In genomic region chr11:6275094-6275484, GRCm38 (mm10) we compare ENCODE assay signal across 7 mouse cellular contexts. TPM values are rescaled to one million over a fixed set of nuclear protein-coding genes. Genes with fewer than 3 reads are reported as not detected.
DNase-seq lines count a peak whose midpoint lies in the region; ATAC-seq and TF ChIP-seq lines count a peak whose summit lies in the region.

No protein-coding gene starts in this region.

- H3K36me3 ChIP-seq in lung, embryonic 14.5 days (ENCODE audit: insufficient read depth): peaks cover 25% of the 10 kb centered on the region
- peaks cover 33% of the 10 kb centered on the region for H3K36me3 ChIP-seq in forebrain, embryonic 10.5 days (replicated peaks)
- peaks cover 2% of the 10 kb centered on the region for H3K36me3 ChIP-seq in limb, embryonic 11.5 days (ENCODE audit: control insufficient read depth, insufficient read depth, low read length)

- peak overlapping the region; percentile 46; the same call in 1 of the 2 replicates for H3K27ac ChIP-seq in lung, embryonic 14.5 days (ENCODE audit: low read depth)
- H3K27ac ChIP-seq in forebrain, embryonic 10.5 days: peak overlapping the region; percentile 93
- peak overlapping the region; percentile 9; the same call in 1 of the 2 replicates for H3K27ac ChIP-seq in limb, embryonic 11.5 days (replicated peaks; ENCODE audit: low read depth, low read length)
- H3K27ac ChIP-seq in olfactory bulb, adult 2 months (ENCODE audit: insufficient read depth, low read depth, low read length): peak overlapping the region; percentile 68

- peak overlapping the region; percentile 81 for H3K9ac ChIP-seq in lung, embryonic 14.5 days
- H3K9ac ChIP-seq in limb, embryonic 11.5 days (ENCODE audit: low read length): 0 out of 2 replicates have a peak overlapping the region, but pooled peaks have one; percentile 17

- no peak for TF ChIP-seq CTCF in lung, embryonic 14.5 days (IDR thresholded peaks at IDR 0.05; ENCODE audit: low read depth)
- no peak for TF ChIP-seq CTCF in olfactory bulb, adult 2 months (IDR thresholded peaks at IDR 0.05; ENCODE audit: insufficient read depth, low read depth, low read length)

- H3K4me3 ChIP-seq in lung, embryonic 14.5 days (ENCODE audit: low read depth, low read length): peak overlapping the region; percentile 87
- peak overlapping the region; percentile 98 for H3K4me3 ChIP-seq in forebrain, embryonic 10.5 days
- no peak overlapping the region for H3K4me3 ChIP-seq in limb, embryonic 11.5 days (ENCODE audit: low read depth, low read length)
- peak overlapping the region; percentile 84 for H3K4me3 ChIP-seq in olfactory bulb, adult 2 months (ENCODE audit: insufficient read depth, low read depth, low read length)

- peak overlapping the region; percentile 87 for H3K4me2 ChIP-seq in lung, embryonic 14.5 days
- peak overlapping the region; percentile 16; the same call in 1 of the 2 replicates for H3K4me2 ChIP-seq in limb, embryonic 11.5 days (ENCODE audit: low read depth, severe bottlenecking)

- no peaks in the 10 kb centered on the region for H3K27me3 ChIP-seq in lung, embryonic 14.5 days (ENCODE audit: insufficient read depth, low read length)
- H3K27me3 ChIP-seq in forebrain, embryonic 10.5 days (ENCODE audit: poor library complexity, severe bottlenecking): no peaks in the 10 kb centered on the region
- H3K27me3 ChIP-seq in limb, embryonic 11.5 days (ENCODE audit: control insufficient read depth, insufficient read depth, low read length): no peaks in the 10 kb centered on the region

- 21% methylated on average over 7 of the region's 7 CpGs for WGBS in lung, embryonic 14.5 days
- WGBS in forebrain, embryonic 10.5 days: 24% methylated on average over 7 of the region's 7 CpGs
- WGBS in limb, embryonic 11.5 days: 25% methylated on average over 7 of the region's 7 CpGs
- 19% methylated on average over 7 of the region's 7 CpGs for WGBS in olfactory bulb, adult 2 months

- 0 out of 2 replicates have a peak, but pooled peaks cover 2% of the 10 kb centered on the region for H3K4me1 ChIP-seq in lung, embryonic 14.5 days (ENCODE audit: insufficient read depth)
- peaks cover 25% of the 10 kb centered on the region for H3K4me1 ChIP-seq in forebrain, embryonic 10.5 days
- H3K4me1 ChIP-seq in limb, embryonic 11.5 days (ENCODE audit: control insufficient read depth, insufficient read depth, low read length): peaks cover 4% of the 10 kb centered on the region; the same call in 1 of the 2 replicates
- peaks cover 5% of the 10 kb centered on the region; the same call in 1 of the 2 replicates for H3K4me1 ChIP-seq in olfactory bulb, adult 2 months (ENCODE audit: control insufficient read depth, insufficient read depth, low read length)

- intact Hi-C loops in left cerebral cortex, postnatal 14 days (cut with DNase I): no loop called here

- peak; percentile 12; the same call in 1 of the 2 replicates for ATAC-seq in lung, embryonic 14.5 days (ENCODE audit: insufficient read depth)
- ATAC-seq in limb, embryonic 11.5 days (ENCODE audit: insufficient number of reproducible peaks, low FRiP score, low TSS enrichment, low read depth): no peak

- 0 out of 2 replicates have a peak, but pooled peaks cover under 1% of the 10 kb centered on the region for H3K9me3 ChIP-seq in lung, embryonic 14.5 days (ENCODE audit: low read depth, low read length)
- H3K9me3 ChIP-seq in forebrain, embryonic 10.5 days: peaks cover under 1% of the 10 kb centered on the region; the same call in 1 of the 2 replicates
- no peaks in the 10 kb centered on the region; the same call in 1 of the 2 replicates for H3K9me3 ChIP-seq in limb, embryonic 11.5 days (ENCODE audit: control insufficient read depth, low read length)

- no peak for TF ChIP-seq POLR2A in olfactory bulb, adult 2 months (IDR thresholded peaks at IDR 0.05; ENCODE audit: insufficient read depth, low read depth, low read length)

- no peak for DNase-seq in lung, embryonic 14.5 days
- DNase-seq in lung, postnatal 25 days (ENCODE audit: low spot score): no peak
- no peak for DNase-seq in forebrain, embryonic 10.5 days (ENCODE audit: extremely low spot score, low spot score)
- no peak for DNase-seq in limb, embryonic 11.5 days (ENCODE audit: low spot score)
- no peak for DNase-seq in natural killer cell, adult 2 months (ENCODE audit: low spot score in 2 of 2)
- DNase-seq in left cerebral cortex, postnatal 14 days (ENCODE audit: low spot score in 2 of 2): no peak

RNA-seq across cellular contexts. Expression of gene Tmed4, which starts 0.4 kb away (rescaled TPM):
- 79.2 and 91.0 TPM in 2 replicates for polyA plus RNA-seq in lung, embryonic 14.5 days (2014; fragmentation: Nextera tagmentation; extraction: Ambion mirVana)
- polyA plus RNA-seq in forebrain, embryonic 10.5 days (2016; fragmentation: Nextera tagmentation; extraction: Ambion mirVana): 116 and 126 TPM in 2 replicates
- 114 TPM in 2 replicates for polyA plus RNA-seq in limb, embryonic 11.5 days (2014; fragmentation: Nextera tagmentation; extraction: Ambion mirVana)
- not detected in 2 replicates for polyA plus RNA-seq in olfactory bulb, adult 2 months (2012; ENCODE audit: insufficient read depth, insufficient read length, low replicate concordance, missing spikeins)
- total RNA-seq in left cerebral cortex, postnatal 14 days (2021): 10 to 100 TPM; 78.2 to 81.7 TPM

RNA-seq across cellular contexts. Expression of gene Ddx56, which starts 7.5 kb away (rescaled TPM):
- 102 and 106 TPM in 2 replicates for polyA plus RNA-seq in lung, embryonic 14.5 days (2014; fragmentation: Nextera tagmentation; extraction: Ambion mirVana)
- polyA plus RNA-seq in forebrain, embryonic 10.5 days (2016; fragmentation: Nextera tagmentation; extraction: Ambion mirVana): 133 and 135 TPM in 2 replicates
- polyA plus RNA-seq in limb, embryonic 11.5 days (2014; fragmentation: Nextera tagmentation; extraction: Ambion mirVana): 114 and 117 TPM in 2 replicates
- not detected in 2 replicates for polyA plus RNA-seq in olfactory bulb, adult 2 months (2012; ENCODE audit: insufficient read depth, insufficient read length, low replicate concordance, missing spikeins)
- total RNA-seq in left cerebral cortex, postnatal 14 days (2021): 10 to 100 TPM; 46.2 to 47.3 TPM

RNA-seq across cellular contexts. Expression of gene Ogdh, which starts 16.3 kb away (rescaled TPM):
- polyA plus RNA-seq in lung, embryonic 14.5 days (2014; fragmentation: Nextera tagmentation; extraction: Ambion mirVana): 105 TPM in 2 replicates
- polyA plus RNA-seq in forebrain, embryonic 10.5 days (2016; fragmentation: Nextera tagmentation; extraction: Ambion mirVana): 112 and 115 TPM in 2 replicates
- polyA plus RNA-seq in limb, embryonic 11.5 days (2014; fragmentation: Nextera tagmentation; extraction: Ambion mirVana): 91.2 and 106 TPM in 2 replicates
- polyA plus RNA-seq in olfactory bulb, adult 2 months (2012; ENCODE audit: insufficient read depth, insufficient read length, low replicate concordance, missing spikeins): 123 and 426 TPM in 2 replicates
- 100 to 1,000 TPM; 248 to 260 TPM for total RNA-seq in left cerebral cortex, postnatal 14 days (2021)

RNA-seq across cellular contexts. Expression of gene Npc1l1, which starts 45.1 kb away (rescaled TPM):
- polyA plus RNA-seq in lung, embryonic 14.5 days (2014; fragmentation: Nextera tagmentation; extraction: Ambion mirVana): 0.04 TPM in 1 of 2 replicates, not detected in the other
- not detected in 2 replicates for polyA plus RNA-seq in forebrain, embryonic 10.5 days (2016; fragmentation: Nextera tagmentation; extraction: Ambion mirVana)
- 0.07 TPM in 1 of 2 replicates, not detected in the other for polyA plus RNA-seq in limb, embryonic 11.5 days (2014; fragmentation: Nextera tagmentation; extraction: Ambion mirVana)
- polyA plus RNA-seq in olfactory bulb, adult 2 months (2012; ENCODE audit: insufficient read depth, insufficient read length, low replicate concordance, missing spikeins): not detected in 2 replicates
- 1 to 10 TPM; 1.2 TPM for total RNA-seq in left cerebral cortex, postnatal 14 days (2021)

Comparison
In these comparisons a context has a peak if more than half of its experiments do, and no peak if none do; other contexts are left out.
1. H3K27ac ChIP-seq: peak in every context shown above with its lines; median percentile 93 in forebrain, embryonic 10.5 days; 68 in olfactory bulb, adult 2 months; 46 in lung, embryonic 14.5 days; 9 in limb, embryonic 11.5 days.
2. RNA of gene Ddx56, which starts 7.5 kb away (polyA plus RNA-seq): 133 to 135 TPM in forebrain, embryonic 10.5 days, 114 to 117 TPM in limb, embryonic 11.5 days and 102 to 106 TPM in lung, embryonic 14.5 days; not detected in olfactory bulb, adult 2 months; every median in the first group is over 100 times any median in the second.